Mouse (Mus musculus): ENCODE measurements at regions not wholly inside any gene's neighbourhood (a gene's known extent, or its start where the extent isn't known, plus 50 kb on each side); places are given as distances from the start of the nearest gene placed in this dataset.

GRCm38 (mm10) chr11:31721908-31722307, 50.2 kb upstream of the Bod1 start:
- no peak for DNase-seq

GRCm38 (mm10) chr11:31724506-31724905, 52.8 kb upstream of the Bod1 start:
- no peak for DNase-seq

DNA sequence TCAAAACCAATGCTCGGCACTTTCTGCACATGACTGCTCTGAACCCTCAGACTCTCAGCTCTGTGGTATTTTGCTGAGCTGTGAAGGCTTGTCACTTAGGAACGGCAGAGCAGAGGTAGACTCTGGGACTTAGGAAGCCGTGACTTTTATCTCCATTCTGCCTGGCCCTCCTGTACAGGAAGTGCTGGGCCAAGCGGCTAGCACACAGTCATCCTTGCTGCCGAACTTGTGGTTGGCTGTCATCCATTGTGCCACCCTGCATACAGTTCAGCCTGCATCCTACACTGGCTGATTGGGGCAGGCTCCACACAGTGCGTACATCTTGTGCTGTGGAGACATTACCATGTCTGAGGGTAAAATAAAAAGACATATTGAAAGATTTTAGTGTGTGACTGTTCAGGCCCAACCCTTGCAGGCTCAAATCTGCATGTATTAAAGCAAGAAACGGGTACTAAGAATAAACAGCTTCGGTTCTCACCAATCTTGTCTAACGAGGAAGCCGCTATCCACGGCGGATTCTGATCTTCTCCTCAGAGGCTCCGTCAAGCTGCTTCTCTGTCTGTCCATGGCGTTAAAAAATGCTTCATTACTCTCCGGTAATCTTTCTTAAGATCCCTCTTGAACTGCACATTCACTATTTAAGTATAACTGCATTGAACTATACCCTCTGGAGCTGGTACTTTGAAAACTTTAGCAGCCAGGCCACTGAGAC, 54.4 kb upstream of the Bod1 start:
- no peak for DNase-seq

DNA sequence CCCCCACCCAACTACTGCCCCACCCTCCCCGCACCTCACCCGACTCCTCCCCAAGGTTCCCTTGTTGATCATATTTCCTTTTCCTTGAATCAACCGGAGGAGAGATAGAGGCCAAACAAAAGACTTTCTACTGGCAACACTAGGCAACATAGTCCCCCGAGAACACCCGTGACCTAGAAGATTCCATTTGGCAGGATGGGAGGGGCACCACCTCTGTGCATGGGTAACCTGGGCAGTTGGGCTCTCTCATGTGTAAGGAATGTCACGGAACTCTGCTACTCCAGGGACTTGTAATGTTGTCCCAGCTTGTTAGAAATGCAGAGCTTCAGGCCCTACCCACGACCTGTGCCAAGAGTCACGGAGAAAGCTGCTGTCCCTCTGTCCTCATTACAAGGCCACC, 55.6 kb upstream of the Bod1 start:
- DNase-seq = no peak

- DNase-seq = no peak
Observed at GRCm38 (mm10) chr11:31729728-31730127, 58.0 kb upstream of the Bod1 start.

DNA sequence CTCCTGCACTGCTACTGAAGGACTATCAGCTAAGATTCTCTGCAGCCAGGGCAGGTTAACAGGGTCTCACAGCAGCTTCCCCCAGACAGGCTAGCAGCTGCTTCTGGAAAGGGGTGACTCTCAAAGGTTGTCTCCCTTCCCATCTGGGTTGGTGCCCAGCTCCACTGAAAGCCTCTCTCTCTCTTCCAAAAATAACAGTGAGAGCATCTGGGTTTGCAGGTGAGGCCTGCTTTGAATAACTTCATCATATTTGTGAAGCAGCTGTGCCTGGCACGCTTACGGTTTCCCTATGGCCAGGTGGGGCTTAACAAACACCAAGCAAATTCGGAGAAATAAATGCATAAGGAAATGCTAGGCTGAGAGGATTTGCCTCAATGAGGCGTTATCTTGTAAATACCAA, 58.5 kb upstream of the Bod1 start:
- no peak for DNase-seq

GRCm38 (mm10) chr11:31730680-31731079, 59.0 kb upstream of the Bod1 start:
- DNase-seq = no peak

DNA sequence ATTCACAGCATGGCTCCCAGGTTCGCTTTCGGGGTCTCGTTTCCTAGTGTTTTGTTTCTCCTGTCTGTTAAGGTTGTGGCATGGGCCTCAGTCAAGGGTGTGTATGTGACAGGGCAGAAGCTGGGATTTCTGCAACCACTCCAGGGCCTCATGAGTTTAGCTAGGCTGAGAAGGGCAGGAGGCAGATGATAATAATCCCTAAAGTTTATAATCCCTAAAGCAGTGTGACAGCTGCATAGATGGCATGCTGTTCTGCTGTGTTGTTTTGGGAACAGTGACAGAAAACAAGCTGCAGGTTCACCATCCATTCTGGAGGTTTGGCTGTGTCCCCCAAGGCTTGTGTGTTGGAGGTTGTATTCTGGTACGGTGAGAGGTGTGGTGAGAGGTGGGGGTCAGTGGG, 59.8 kb upstream of the Bod1 start:
- no peak for DNase-seq

- no peak for DNase-seq
Observed at GRCm38 (mm10) chr11:31732342-31732741, 60.7 kb upstream of the Bod1 start.

DNA sequence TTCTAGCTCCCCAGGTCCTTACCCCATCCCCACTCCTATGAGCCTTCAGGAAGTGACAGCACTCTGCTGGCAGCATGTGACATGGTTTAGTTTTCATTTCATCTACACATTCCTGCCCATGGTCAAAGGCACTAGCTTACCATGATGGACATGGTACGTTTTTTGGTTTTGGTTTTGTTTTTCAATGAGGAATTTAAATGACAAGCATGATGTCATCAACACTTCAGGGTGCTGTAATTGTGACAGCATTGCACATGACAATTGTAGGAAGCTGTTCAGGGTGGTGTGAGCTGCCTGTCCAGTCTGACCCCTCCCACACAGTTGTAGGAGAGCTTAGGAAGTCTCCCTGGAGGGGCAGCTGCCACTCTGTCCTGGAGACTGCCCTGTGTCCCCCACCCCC, 61.3 kb upstream of the Bod1 start:
- no peak for DNase-seq

DNA sequence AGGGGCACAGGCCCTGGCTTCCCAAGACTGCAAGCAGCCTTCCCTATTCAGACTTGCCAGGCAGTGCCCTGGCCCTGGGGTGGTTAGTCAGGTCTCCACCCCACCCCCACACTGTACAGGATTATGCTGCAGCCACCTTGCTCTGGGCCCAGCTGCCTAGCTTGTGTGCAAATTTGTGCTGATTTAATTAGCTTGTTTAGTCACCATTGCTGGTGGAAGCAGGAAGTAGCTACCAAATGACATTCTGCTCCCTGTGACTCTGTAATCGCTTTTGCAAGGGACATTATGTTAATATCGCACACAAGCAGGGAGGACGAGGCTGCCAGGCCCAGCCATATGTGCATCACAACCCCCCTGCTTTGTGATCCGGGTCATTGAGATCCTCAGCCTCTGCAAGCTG, 62.4 kb upstream of the Bod1 start:
- peak; percentile 61 for DNase-seq

DNA sequence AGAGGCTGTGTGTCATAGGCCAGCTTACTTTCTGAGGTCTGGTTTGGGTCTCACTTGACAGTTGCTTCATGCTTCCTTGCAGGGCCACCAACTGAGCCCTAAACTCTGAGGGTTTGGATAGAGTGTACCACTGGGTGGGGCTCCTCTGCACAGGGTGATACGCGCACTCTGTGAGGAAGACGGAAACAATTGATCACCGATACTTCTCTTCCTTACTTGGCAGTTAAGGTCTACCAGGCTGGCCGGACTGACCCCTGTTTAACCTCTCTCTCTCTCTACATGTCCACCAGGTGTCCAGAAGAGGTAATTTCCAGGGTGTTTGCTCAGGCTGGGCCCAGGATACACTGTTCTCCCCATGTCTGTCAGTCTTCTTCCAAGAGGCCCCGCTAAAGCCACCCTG, 63.6 kb upstream of the Bod1 start:
- DNase-seq = no peak

GRCm38 (mm10) chr11:31736086-31736485, 64.4 kb upstream of the Bod1 start:
- no peak for DNase-seq

DNA sequence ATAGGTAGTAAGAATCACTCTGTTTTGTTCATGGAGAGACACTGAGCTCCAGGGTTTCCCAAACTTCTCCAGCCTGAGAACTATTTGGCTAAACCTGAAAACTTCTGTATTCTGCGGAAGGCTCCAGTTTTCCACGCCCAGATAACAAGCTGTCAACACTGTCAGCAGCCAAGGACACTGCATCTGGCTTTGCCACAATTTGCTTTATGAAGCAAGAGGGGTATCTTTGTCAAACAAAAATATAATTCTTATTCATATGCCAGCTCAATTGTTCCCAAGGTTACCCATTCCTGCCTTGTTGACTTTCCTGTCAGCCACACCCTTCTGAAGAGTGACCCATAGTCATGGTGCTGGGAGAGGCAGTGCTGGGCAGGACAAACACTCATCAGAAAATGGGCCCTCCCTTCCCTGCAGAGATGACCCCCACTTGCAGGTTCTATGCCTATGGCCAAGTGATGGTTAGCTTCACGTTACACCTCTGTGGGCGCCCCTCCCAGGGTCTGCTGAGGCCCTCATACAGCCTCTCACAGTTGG, 64.9 kb upstream of the Bod1 start:
- no peak for DNase-seq

- no peak for DNase-seq
Observed at GRCm38 (mm10) chr11:31738148-31739021, 66.7 kb upstream of the Bod1 start.

DNA sequence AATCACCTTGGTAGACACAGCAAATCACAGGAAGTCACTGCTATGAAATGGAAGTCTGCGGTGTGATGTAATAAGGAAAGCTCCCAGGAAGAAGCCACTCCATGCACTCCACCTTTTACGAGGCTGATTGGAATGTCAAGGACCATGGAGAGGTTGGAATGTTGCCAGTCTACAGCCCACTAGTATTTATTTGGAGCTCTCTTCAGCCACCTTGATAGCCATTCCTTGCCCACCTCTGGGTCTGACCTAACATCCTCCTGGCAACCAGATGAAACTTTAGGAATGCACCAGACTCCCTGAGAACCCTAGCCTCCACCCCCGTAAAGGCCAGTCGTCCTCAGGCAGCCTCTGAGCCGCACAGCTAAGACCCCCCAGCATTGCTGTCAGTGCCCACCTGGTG, 68.7 kb upstream of the Bod1 start:
- DNase-seq = no peak

GRCm38 (mm10) chr11:31742160-31742559, 70.5 kb upstream of the Bod1 start:
- no peak for DNase-seq

DNA sequence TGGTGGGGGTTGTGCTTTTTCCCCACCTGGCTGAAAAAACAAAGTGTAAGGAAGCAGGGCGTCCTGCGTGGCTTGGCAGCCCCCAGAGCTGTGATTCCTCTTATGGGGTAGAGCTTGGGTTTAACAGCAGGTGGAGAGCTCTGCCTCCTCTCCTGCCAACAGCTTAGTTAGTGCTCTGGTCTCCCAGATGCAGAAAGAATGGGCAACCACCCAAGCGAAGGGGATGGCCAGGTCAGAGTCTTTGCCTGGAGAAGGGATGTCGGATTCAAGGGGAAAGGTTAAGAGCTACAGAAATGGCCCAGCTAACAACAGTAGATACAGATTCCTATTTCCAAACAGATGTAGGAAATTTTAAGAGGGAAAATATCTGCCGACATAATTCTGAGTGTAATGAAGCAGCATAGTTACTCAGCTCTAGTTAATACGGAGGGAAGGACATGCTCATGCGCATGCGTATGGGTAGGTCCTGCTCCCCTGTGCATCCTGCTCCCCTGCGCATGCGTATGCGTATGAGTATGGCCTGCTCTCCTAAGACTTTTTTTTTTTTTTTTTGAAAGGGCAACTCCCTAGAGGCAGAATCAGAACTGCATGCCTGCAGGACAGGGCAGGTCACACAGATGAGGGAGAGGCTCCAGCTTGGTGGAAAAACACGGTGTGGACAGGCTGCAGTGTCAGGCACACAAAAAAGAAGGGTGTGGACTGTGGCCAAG, 72.5 kb upstream of the Bod1 start:
- DNase-seq = peak; percentile 49

- DNase-seq = no peak
Observed at GRCm38 (mm10) chr11:31745028-31745865, 73.6 kb upstream of the Bod1 start.

GRCm38 (mm10) chr11:31745866-31746248, 74.2 kb upstream of the Bod1 start:
- no peak for DNase-seq

DNA sequence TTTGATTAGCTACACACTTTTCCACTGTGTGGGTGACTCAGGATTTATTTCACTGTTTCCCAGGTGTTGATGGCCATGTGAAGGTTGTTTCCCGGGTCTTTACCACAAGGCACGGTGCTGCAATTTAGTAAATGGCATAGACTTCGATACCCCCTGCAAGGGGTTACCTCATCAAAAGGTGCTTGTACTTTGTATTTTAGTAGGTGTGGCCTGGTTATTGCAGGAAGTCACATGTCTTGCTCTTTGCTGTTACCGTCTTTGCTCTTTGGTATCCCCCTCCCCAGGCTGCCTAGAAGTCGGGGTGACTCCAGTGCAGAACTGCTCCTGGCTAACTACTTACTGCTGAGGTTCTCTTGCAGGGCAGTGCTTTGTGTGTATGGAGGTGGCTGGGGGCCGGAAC, 74.8 kb upstream of the Bod1 start:
- DNase-seq = no peak

DNA sequence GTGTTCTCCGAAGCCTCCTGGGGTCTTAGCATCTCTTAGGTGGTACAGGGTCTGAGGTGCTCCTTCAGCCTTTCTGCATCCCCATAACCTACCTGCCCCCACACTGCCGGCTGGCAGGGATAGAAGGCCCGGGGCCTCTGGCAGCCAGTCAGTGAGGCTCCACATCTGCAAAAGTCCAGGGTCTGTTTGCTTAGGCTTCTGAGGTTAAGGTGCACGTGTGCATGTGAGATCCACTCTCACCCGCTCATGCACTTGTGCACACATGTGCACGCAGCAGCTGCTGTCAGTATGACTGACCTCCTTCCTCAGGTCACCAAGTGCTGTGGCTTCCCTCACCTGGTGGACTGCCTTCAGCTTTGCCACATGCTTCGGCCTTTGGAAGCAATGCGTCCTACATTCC, 75.3 kb upstream of the Bod1 start:
- DNase-seq = no peak
